Mouse (Mus musculus): ENCODE data around the gene Atad5. TPM values are rescaled to one million over a fixed set of nuclear protein-coding genes. Genes with fewer than 3 reads are reported as not detected.

Gene Atad5
- total RNA-seq, 2 experiments from 2014 or later = 0.74 to 0.81 TPM

DNA sequence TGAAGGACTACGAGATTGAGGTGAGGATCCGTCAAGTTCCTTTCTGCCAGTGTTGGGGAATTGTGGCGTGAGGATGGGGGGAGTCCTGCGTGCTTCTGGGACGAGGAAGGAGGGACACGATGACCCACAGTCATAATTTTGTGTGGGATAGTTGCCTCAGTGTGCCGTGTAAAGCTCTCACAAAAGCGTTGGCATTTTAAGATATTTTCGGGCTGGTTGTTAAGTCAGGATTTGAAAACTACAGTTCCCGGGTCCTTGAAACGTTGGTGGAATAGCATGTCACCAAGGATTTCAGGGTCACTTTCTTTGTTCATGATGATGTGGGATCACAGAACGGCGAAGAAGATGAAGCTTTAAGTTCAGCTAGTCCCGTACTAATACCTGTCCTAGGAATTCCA, 616 bp downstream of the Atad5 start:
- DNase-seq = no peak
- peak overlapping the region; percentile 76 for H3K4me3 ChIP-seq
- H3K27ac ChIP-seq = peak overlapping the region; percentile 81
- intact Hi-C loops (cut with DNase I) = loop anchor here (5.0 kb wide), 1 partner anchor 107 kb away; no protein-coding TSS in a partner anchor
- TF ChIP-seq CTCF (IDR thresholded peaks at IDR 0.05) = no peak

DNA sequence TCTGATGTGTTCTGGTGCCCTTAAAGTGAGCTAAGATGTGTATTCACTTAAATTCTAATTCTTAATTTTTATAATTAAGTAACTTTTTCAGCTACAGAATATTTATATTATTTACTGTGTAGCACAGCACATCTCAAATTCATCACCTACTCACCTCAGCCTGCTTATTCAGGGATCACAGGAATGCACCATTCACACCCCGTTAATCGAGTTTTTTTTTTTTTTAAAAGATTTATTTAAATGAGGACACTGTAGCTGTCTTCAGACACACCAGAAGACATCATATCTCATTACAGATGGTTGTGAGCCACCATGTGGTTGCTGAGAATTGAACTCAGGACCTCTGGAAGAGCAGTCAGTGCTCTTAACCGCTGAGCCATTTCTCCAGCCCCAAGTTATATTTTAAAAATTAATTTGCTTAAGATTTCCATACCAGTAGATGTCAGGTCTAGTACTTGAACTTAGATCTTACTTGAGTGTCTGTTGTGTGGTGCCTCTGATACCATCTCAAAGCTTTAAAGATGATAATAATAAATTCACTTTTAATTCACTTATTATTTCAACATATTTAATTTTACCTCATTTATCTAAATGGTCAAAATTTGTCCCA, 1.5 kb downstream of the Atad5 start:
- Histone ChIP-seq H3K4me3 (no peak overlapping the region), H3K27ac (no peak overlapping the region)
- intact Hi-C loops (cut with DNase I) = no loop called here
- TF ChIP-seq CTCF (IDR thresholded peaks at IDR 0.05) = no peak
- no peak for DNase-seq

DNA sequence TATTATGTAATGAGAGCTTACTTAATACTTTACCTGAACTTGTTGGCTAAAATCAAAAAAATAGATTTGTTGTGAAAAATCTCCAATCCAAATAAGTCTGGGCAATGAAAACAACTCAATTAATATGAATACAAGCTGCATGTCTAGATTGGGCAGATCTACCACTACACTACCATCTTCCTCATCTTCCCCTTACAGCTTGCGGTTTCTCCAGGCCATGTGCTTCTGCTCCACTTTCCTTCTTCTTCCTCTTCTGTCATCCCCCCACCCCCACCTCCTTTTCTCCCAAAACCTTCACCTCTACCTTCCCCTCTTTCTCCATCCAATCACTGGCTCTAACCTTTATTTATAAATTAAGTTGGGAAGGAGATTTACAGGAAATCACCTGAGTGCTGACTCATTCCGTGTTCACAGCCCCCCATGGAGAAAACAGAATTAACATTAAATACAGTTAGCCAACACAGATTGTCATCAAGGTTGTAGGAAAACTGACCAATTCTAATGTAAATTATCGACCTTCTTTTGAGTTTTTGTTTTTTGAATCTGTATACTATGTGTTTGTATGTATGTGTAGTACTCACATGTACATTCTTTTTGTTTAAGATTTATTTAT, 9.3 kb downstream of the Atad5 start:
- H3K27ac ChIP-seq = no peak overlapping the region
- H3K4me3 ChIP-seq = no peak overlapping the region
- TF ChIP-seq CTCF (IDR thresholded peaks at IDR 0.05) = no peak
- DNase-seq = no peak
- intact Hi-C loops (cut with DNase I) = no loop called here

DNA sequence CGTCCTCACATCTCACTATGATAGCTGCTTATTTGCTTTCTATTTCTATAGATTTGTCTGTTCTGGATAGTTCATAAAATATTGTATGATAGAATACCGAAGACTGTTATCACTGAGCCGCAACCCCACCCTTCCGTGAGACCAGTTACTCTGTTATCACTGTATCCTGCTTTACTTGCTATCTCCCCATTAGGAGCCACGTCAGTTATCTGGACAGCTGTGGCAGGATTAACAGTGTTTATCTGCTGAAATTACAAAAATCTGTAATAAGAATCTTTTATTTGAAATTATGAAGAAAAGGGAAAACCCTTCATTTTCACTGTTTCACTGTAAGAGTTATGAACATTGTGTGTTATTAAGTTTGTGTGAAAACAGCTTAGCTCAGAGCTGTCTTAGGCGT, 12.1 kb downstream of the Atad5 start:
- DNase-seq = no peak
- intact Hi-C loops (cut with DNase I) = no loop called here
- H3K4me3 ChIP-seq = no peak overlapping the region
- no peak for TF ChIP-seq CTCF (IDR thresholded peaks at IDR 0.05)
- H3K27ac ChIP-seq = no peak overlapping the region

DNA sequence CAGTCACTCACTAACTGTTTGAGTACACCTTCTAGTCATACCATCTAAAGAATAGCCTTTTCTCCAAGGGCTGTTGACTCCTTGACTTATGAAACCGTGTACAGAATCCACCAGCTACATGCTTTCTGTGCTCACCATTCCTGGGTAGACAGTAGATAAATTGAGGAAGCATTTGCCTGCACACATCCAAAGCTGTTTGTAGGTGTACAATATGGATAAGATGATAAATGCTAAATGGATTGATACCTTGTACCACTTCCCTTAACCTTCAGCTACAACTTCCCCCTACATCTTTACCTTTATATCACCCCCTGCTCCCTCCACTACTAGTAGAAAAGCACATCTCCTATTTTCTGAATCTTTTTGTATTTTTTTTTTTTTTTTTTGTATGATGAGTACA, 15.2 kb downstream of the Atad5 start:
- intact Hi-C loops (cut with DNase I) = no loop called here
- no peak for TF ChIP-seq CTCF (IDR thresholded peaks at IDR 0.05)
- no peak for DNase-seq
- Histone ChIP-seq H3K4me3 (no peak overlapping the region), H3K27ac (no peak overlapping the region)

DNA sequence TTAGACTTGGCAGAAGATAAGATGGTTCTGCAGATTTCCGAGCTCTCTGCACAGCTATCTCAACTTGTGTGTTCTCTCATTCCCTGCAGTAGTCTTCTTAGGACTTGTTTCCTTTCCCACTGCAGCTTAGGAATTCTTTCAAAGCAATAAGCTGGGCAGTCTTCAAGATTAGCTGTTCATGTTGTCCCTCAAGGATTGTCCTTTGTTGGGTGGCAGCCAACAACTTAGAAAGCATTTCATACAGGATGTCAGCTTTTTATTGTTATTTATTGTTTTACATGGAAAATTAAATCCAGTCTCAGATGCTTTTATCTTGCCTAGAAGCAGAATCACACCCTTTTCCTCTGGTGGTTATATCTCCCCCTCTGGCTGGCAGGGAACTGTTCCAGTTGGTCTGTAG, 27.2 kb downstream of the Atad5 start:
- DNase-seq = no peak
- Histone ChIP-seq H3K4me3 (no peak overlapping the region), H3K27ac (no peak overlapping the region)
- intact Hi-C loops (cut with DNase I) = no loop called here
- TF ChIP-seq CTCF (IDR thresholded peaks at IDR 0.05) = no peak

DNA sequence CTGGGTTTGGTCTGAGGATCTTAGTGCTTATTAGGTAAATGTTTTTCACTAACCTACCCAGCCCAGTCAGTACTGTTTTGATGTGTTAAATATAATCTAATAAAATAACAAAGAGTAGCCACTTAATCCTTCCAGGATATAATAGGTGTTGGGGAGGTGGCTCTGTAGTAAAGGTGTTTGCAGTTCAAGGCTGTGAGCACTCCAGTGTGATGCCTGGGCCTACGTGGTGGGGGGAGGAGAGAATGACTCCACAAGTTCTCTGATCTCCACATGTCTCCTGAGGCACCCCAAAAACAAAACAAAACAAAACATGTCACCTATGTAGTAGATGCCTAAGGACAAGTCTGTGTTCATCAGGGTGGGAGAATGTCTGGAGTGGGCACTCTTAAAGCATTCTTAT, 42.9 kb downstream of the Atad5 start:
- TF ChIP-seq CTCF (IDR thresholded peaks at IDR 0.05) = no peak
- no peak for DNase-seq
- no peak overlapping the region for H3K4me3 ChIP-seq
- intact Hi-C loops (cut with DNase I) = no loop called here
- H3K27ac ChIP-seq = no peak overlapping the region

DNA sequence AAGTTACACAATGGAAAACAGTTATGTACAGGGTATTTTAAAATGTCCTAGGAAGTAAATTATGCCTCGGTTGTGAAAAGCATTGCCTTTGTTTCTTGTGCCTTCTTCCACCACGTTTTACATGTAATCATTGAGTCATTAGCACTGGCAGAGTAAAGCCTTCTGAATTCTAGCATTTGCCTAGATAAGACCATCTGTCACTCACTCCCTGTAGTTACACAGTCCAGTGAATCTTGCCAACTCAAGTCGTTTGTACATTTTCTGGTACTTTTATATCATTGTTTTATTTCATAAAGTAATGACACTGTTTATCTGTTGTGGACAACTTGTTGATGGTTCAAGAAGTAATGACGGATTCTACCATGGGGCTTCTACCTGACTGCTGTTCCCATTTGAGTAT, 45.5 kb downstream of the Atad5 start:
- Histone ChIP-seq H3K4me3 (no peak overlapping the region), H3K27ac (no peak overlapping the region)
- no peak for DNase-seq
- intact Hi-C loops (cut with DNase I) = no loop called here
- no peak for TF ChIP-seq CTCF (IDR thresholded peaks at IDR 0.05)

DNA sequence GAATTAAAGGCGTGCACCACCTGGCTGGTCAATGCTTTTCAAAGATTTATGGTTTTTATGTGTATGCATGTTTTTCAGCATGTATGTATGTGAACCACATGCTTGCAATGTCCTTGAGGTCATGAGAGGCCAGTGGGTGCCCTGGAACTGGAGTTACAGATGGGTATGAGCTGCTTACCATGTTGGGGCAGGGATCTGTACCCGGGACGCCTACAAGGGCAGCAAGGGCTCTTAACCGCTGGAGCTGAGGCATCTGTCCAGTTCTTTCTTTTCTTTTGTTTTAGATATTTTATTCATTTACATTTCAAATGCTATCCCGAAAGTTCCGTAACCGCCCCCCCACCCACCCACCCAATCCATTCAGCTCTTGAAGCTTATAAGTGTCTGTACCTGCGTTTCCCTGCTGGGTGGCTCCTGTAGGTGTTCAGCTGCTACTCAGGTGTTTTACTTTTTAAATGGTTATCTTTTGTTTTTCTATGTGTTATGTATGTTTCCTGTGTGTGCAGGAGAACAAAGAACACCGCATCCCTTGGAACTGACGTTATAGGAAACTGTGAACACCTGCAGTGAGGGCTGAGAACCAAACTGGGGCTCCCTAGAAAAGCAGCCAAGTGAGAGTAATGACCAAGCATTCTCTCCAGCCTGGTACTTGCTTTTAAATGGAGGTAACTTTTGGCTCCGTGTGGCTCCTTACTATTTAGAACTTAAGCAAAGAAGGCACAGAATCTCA, 46.9 kb downstream of the Atad5 start:
- no peak overlapping the region for H3K27ac ChIP-seq
- DNase-seq = no peak
- TF ChIP-seq CTCF (IDR thresholded peaks at IDR 0.05) = no peak
- intact Hi-C loops (cut with DNase I) = no loop called here
- no peak overlapping the region for H3K4me3 ChIP-seq

DNA sequence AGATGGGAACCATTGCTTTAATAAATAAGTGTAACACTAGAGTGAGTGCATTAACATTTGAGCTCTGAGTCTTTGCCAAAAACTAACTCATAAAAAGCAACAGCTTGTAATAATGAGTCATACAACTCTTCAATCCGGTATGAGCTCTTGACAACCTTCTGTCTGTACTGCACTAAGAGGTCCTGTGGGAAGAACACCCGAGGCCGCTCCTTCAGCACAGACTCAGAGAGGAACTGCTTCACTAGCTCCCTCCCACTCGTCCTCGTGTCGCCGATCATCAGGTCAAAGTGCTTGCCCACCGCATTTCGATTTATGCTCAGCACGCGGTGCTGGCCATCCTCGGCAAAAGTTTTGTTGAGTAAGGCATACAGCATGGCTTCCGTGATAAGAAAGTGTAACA, 47.6 kb downstream of the Atad5 start:
- TF ChIP-seq CTCF (IDR thresholded peaks at IDR 0.05) = no peak
- no peak for DNase-seq
- H3K4me3 ChIP-seq = no peak overlapping the region
- no peak overlapping the region for H3K27ac ChIP-seq
- intact Hi-C loops (cut with DNase I) = no loop called here

DNA sequence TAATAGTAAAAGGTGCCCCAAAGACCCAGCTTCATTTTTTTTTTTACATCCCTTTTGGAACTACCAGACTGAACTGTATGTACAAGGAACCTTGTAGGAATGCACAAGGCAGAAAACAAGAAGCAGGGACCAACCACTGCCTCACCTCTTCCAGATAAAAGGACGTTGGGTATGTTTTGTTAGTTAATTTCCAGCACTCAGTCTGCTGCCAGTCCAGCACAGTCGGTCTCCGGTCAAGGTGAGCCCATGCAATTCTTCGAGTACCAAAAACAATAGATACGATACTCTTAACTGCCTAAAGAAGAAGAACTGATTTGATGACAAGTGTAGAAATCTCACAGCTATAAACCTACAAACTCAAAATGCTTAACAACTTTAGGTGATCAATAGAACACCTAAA, 48.6 kb downstream of the Atad5 start:
- H3K4me3 ChIP-seq = no peak overlapping the region
- TF ChIP-seq CTCF (IDR thresholded peaks at IDR 0.05) = no peak
- no peak for DNase-seq
- intact Hi-C loops (cut with DNase I) = no loop called here
- H3K27ac ChIP-seq = no peak overlapping the region

DNA sequence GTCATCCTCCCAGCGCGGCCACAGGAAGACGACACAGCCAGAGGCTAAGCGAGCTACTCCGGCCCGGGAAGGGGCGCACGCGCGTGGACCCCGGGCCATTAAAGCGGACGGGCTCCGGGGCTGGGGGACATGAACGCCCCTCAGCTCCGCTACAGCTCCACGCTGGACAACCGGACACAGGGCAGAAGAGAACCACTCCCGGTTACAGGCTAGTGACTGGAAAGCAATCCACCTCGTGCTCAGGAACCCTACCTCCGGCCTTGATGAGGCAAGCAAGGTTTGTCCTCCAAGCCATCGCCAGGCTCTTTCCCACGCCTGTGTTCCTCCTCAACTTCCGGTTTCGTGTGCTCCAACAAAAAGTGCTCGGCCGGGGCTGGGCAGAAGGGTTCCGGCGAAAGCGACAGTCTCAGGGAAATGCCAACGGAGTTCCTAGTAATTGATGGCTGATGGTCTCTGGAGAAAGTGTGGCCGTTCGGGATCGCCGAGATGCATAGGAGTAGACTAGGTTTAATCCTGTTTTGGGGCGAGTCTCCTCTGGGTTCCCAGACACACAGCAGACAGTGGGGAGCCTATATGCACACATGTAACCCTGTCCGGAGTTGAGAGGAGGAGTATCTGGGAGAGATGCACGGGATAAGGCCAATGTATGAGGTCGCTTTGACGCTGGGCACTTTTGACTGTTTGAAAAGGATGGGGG, 52.8 kb downstream of the Atad5 start, which contains the start of gene Tefm:
Gene Tefm, minus strand, starts transcription at position 351 of the 697 bp plus-strand sequence.
- peak within 1 kb of the TSS; percentile 97 for H3K27ac ChIP-seq
- intact Hi-C loops (cut with DNase I) = no loop called here
- H3K4me3 ChIP-seq = peak within 1 kb of the TSS; percentile 97
- TF ChIP-seq CTCF (IDR thresholded peaks at IDR 0.05) = no peak
- DNase-seq = peak; percentile 87

DNA sequence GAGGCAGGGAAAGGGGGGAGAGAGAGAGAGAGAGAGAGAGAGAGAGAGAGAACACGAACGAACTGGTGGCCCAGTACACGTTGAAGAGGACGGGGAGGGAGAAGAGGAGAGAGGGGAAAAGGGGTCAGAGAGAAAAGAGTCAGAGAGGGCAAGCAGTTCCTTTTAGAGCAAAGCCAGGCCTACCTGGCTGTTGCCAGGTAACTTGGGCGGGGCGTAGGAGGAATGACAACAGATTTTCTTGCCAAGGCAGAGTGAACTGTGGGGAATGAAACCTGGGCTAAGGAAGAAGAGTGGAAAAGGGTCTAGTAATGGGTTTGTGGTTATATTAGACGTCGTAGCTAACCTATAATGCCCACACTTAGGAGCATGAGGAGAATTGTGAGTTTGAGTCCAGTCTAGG, 53.7 kb downstream of the Atad5 start:
- no peak for TF ChIP-seq CTCF (IDR thresholded peaks at IDR 0.05)
- Histone ChIP-seq H3K27ac (peak overlapping the region; percentile 97; the same call in 1 of the 2 replicates), H3K4me3 (peak overlapping the region; percentile 97)
- intact Hi-C loops (cut with DNase I) = no loop called here
- DNase-seq = no peak
